Mouse (Mus musculus) naive thymus-derived CD4-positive, alpha-beta T cell, adult 5 months (primary cell): Measurements from ENCODE around the gene Larp1. TPM values are rescaled to one million over a fixed set of nuclear protein-coding genes. Genes with fewer than 3 reads are reported as not detected.

Experiments used
- polyA plus RNA-seq: library from polyadenylated mRNA; unstranded; fragments of 100-300 nt; shearing (Covaris generic); gene quantifications from one replicate; pipeline ENCODE4 v1.2.1, GENCODE M21; 2017

Larp1 gene
- 123 TPM for polyA plus RNA-seq

DNA sequence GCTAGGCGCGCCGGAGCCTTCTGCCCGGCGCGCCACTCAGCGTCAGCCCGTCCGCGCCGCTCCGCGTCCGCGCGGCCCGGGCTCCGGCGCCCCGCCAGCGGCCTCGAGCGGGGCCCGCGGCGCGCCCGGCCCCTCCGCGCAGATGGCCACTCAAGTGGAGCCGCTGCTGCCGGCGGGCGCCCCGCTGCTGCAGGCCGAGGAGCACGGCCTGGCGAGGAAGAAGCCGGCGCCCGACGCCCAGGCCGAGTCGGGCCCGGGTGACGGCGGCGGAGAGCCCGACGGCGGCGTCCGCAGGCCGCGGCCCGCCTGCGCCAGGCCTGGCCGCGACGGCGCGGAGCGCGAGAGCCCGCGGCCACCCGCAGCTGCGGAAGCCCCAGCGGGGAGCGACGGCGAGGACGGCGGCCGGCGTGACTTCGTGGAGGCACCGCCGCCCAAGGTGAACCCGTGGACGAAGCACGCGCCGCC, at the start of gene Larp1:
TSS of gene Larp1 (plus strand) at position 14 of the 465 bp plus-strand sequence.

GRCm38 (mm10) chr11:58093021-58093528, 84.2 kb downstream of the Larp1 start, which contains the start of gene Gm12248:
TSS of gene Gm12248 (minus strand) at chr11:58093134.

DNA sequence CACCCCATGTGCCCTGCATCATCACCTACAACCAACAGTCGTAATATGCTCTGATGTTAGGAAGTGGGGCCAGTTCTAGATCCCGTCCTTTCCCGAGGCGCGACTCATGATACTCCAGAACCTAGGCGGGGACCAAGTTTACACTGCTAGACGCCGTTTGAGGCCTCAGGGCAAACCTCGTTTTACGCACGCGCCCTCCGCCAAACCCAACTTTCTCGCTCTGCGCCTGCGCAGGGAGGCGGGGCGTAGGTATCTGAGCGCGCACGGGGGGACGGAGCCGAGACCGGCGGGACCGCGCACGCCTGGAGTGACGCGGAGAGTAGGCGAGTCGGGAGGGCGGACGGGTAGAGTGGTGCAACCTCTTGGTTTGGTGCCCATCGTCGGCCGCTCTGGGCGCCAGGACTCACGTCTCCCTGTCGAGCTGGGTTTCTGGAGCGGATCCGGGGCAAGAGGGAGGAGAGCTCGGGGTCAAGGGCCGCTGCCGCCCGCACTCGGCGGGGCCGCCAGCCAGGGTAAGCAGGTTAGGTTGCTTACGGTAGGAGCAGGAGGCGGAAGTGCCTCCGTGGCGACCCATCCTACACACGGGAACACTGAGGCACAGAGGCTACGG, 94.9 kb downstream of the Larp1 start, which contains the start of gene Cnot8:
TSS of gene Cnot8 (plus strand) at position 457 of the 610 bp plus-strand sequence.

Other genes starting within 250 kb of the Larp1 start
- 48.5 TPM for gene Sap30l, start 207.4 kb upstream of the Larp1 start, polyA plus RNA-seq
- gene Hand1, start 176.2 kb upstream of the Larp1 start, polyA plus RNA-seq = not detected
- gene Gm12248, start 84.1 kb downstream of the Larp1 start, polyA plus RNA-seq = not detected
- 86.2 TPM for gene Cnot8, start 95.1 kb downstream of the Larp1 start, polyA plus RNA-seq
- 18.5 TPM for gene Gemin5, start 159.5 kb downstream of the Larp1 start, polyA plus RNA-seq
- gene Mrpl22, start 162.6 kb downstream of the Larp1 start, polyA plus RNA-seq = 32.3 TPM
- 397 TPM for gene Igtp, start 190.5 kb downstream of the Larp1 start, polyA plus RNA-seq
- gene Irgm2, start 190.6 kb downstream of the Larp1 start, polyA plus RNA-seq = 103 TPM